In the genomic region with DNA sequence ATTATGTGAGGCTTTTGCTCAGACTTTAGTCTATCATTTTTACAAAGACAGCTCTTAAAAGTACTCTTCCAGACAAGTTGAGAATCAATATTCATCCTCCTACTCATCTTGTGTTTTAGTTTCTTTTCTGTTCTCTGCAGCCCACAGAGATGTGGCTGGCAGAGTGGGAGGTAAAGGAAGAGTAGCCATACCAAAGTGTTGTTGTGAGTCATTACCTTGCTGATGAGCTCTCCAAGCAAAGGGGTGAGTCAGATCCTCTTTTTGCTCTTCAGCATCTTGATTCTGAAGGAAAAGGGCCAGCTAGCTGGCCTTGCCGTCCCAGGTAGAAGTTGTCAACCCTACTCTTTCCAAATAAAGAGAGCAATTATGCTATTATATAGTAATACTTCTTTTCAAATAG, we compare ENCODE assay signal across 28 mouse cellular contexts.
DNase-seq lines count a peak whose midpoint lies in the region; ATAC-seq and TF ChIP-seq lines count a peak whose summit lies in the region.
"Had no signal": no experiment of that assay in that cellular context is flagged by ENCODE, and none has a peak within 500 bp of the region (broad histone marks: within the 10 kb centered on the region; RNA-seq: fewer than 3 reads in every experiment).

No protein-coding gene starts in this region.

- CTCF ChIA-PET in Patski (lab: Charles Lee): interaction anchor here (0.7 to 1.2 kb wide), 4 partner anchors 9 to 269 kb away, joined by 3 to 4 read pairs (median 4); no protein-coding TSS in a partner anchor

- in situ Hi-C loops in Patski (cut with MboI; ENCODE audit: low pct_unique_long_range_greater_than_20kb): no loop called here

- DNase-seq in frontal cortex, postnatal 36 days (ENCODE audit: low spot score in 2 of 2): peak; percentile 5 to 16
- no peak for DNase-seq in frontal cortex, postnatal 25 days (ENCODE audit: low spot score in 2 of 2)
- DNase-seq in left cerebral cortex, adult 9 months (ENCODE audit: low spot score in 2 of 2): peak; percentile 4 to 38
- no peak for DNase-seq in left cerebral cortex, postnatal 4 days
- DNase-seq in 3T3-L1 (ENCODE audit: low read depth, low spot score) (peak; percentile 62), Patski (ENCODE audit: low read depth, low spot score) (peak; percentile 22), MN1 (ENCODE audit: low spot score) (no peak)
- no peak for DNase-seq in thymus, postnatal 0 days (ENCODE audit: low spot score)
- DNase-seq: adrenal gland, postnatal 14 days; B cell, adult 2 months; cerebellum, adult 18-20 months; cerebellum, postnatal 10 days; heart, adult 2 months; heart, postnatal 4 days; kidney, adult 11 months; kidney, postnatal 14 days; layer of hippocampus, postnatal 36 days; liver; lung, adult 2 months; lung, postnatal 10 days; midbrain, embryonic 14.5 days; thymus, adult 2 months; thymus, postnatal 4 days had no signal

- TF ChIP-seq CTCF in Patski (IDR thresholded peaks at IDR 0.05): no peak

- POLR2A ChIA-PET in Patski (lab: Charles Lee): interaction anchor here (1.1 kb wide), 1 partner anchor 19 kb away, joined by 3 read pairs; no protein-coding TSS in a partner anchor

- peaks cover 4% of the 10 kb centered on the region for H3K27me3 ChIP-seq in Patski
- H3K27me3 ChIP-seq: embryonic facial prominence, embryonic 13.5 days; heart, embryonic 12.5 days; hindbrain, embryonic 13.5 days had no signal

- intact Hi-C loops in left cerebral cortex, postnatal 4 days (cut with DNase I): no loop called here

- peak; percentile 98 for ATAC-seq in Patski
- ATAC-seq: forebrain, embryonic 16.5 days; inflammation-experienced regulatory T-cells, adult 6 months had no signal

Comparison
In these comparisons a context has a peak if more than half of its experiments do, and no peak if none do; other contexts are left out.
1. DNase-seq: peak in frontal cortex, postnatal 36 days (2 of 2), left cerebral cortex, adult 9 months (2 of 2), 3T3-L1 (single experiment) and Patski (single experiment); none in frontal cortex, postnatal 25 days (0 of 2), left cerebral cortex, postnatal 4 days (single experiment), MN1 (single experiment) and thymus, postnatal 0 days (single experiment).